Mouse (Mus musculus): Measurements from ENCODE around the gene Galnt14.

DNA sequence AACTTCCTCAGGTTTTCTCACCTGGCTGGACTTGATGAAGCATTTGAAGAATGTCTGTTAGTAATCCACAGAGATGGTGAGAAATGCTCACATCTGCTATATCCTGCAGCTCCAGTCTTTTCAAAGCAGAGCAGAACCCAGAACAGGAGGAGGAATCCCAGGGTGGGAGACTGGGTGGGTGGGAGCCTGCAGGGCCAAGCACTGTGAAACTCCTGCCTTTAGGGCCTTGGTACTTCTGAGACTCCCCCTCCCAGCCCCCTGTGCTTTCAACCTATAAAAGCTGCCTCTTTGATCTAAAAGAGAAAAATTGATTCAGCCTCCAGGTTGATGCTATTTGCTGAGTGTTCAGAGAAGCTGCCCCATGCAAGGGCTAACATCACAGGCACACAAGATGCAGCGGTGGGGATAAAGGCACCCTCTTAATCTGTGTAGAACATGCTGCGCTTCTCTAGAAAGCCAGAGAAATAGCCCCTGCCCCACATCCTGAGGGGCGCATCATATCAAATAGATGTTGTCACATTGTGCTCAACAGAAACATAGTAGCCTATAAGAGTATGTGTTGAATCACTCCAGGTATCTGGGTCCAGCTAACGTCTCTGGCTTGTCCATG lies 258.0 kb downstream of the Galnt14 start:
- TF ChIP-seq CTCF (IDR thresholded peaks at IDR 0.05; ENCODE audit: low read depth) (no peak), EP300 (IDR thresholded peaks at IDR 0.05; ENCODE audit: low read depth) (no peak)

All from liver, embryonic 14.5 days (tissue).